Mouse (Mus musculus): ENCODE data around the gene Zfhx3.
A peak's percentile ranks its signal among the peaks of the same experiment; 100 is the strongest.

Gene Zfhx3

DNA sequence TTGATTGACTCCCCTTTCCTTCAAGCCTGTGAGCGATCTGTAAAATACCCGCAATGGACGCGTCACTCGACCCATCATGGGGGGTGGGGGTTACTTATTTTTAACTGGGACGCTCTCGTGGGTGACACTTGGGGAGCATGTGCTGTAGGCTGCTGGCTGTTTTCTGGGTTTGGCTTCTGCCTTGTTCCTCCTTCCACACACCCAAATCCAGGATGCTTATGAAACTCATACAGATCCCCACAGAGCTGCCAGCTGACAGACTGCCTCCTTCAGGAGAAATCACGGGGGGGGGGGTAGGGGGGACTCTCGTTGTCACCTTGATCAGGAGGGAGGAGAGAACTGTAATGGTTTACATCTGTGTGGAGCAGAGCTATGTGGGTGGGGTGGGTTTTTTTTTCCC is 966.6 kb downstream of the Zfhx3 start:
- no peak for DNase-seq

DNA sequence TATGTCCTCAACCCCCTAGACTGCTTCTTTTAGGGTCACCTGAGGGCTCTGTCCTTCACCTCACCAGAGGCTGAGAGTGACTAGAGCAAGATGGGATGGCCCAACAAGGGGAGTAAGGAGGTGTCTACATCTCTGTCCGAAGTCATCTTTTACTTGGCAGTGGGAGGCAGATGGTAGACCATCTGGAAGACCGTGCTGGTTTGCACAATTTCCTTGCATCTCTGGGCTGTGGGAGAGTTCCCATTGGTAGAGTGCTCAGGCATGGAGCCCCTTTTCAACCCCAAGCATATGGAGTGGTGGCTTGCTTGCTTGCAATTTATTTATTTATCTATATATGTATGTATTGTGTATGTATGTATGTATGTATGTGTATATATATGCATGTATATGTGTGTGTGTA is 967.0 kb downstream of the Zfhx3 start:
- no peak for DNase-seq

- no peak for DNase-seq
Measured at GRCm38 (mm10) chr8:108910843-108911242, 968.4 kb downstream of the Zfhx3 start.

DNA sequence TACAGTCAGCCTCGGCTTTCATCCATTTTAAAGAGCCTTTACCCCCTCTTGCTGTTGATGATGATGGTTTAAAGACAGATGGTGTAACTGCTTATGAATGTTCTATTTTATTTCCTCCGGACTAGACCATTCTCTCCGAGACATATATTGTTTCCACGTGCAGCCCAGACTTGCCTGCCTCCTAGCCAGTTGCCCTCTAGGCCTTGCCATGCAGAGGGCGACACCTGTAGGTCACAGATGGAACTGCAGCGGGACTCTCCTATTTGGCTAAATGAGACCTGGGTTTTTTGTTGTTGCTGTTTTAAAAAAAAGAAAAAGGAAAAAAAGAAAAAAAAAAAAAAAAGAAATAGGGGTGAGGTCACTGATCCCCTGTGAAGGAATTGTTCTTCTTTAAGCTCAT is 969.1 kb downstream of the Zfhx3 start:
- DNase-seq = peak; percentile 55

DNA sequence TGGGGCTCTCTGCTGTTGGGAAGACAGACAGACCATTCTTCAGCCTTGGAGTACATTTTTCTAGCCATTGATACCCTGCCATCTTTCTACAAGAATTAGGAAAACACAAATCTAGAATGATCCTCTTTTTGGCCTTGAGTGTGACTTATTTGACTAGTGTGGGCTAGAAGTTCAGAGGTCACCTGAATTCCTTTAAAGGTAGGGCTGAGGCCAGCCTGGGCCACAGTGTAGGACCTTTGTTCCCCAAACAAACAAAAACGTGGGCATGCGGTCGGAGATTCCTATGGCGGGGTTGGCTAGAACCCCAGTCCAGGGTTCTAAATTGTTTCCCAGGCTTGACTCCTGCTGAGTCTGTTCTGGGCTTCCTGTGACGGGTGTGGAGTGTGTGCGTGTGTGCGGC is 970.6 kb downstream of the Zfhx3 start:
- DNase-seq = no peak

GRCm38 (mm10) chr8:108915425-108915824 is 973.0 kb downstream of the Zfhx3 start:
- no peak for DNase-seq

GRCm38 (mm10) chr8:108915876-108916275 is 973.4 kb downstream of the Zfhx3 start:
- no peak for DNase-seq

- no peak for DNase-seq
Measured at GRCm38 (mm10) chr8:108920151-108920550, 977.7 kb downstream of the Zfhx3 start.

DNA sequence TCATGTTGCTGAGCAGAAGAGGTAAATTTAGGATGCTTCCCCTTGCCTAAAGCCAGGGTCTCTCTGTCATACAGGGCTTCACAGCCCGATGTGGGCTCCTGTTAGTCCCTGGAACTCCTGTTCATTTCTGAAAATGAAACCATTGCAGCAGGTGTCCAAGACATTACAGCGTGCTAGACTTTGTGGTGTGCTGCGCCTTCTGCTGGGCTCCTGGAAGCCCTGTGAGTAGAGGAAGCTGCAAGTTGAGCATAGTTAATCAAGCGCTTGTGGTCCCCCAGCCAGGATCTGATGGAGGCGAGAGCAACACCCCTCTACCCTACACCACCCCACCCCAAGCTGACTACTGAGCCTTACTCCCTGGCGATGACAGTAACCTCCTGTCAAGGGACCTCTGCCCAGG is 980.7 kb downstream of the Zfhx3 start:
- no peak for DNase-seq

DNA sequence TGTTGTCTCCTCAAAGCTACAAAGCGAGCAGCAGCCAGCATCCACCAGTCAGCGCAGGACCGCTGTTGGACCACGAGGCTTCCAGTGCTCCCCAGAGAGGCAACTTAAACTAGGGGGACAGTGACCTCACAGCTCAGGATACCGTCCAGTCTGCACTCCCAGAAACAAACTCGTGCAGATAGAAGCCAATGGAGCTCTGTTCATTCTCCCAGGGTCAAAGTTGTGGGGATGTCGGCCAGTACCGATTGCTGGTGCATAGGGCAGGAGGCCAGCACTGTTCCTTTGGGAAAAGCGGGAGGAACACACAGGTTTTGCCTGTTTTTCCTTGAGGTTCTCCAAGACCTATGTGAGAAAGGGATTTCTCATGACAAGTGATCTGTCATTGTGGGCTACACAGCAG is 982.1 kb downstream of the Zfhx3 start:
- DNase-seq = no peak

DNA sequence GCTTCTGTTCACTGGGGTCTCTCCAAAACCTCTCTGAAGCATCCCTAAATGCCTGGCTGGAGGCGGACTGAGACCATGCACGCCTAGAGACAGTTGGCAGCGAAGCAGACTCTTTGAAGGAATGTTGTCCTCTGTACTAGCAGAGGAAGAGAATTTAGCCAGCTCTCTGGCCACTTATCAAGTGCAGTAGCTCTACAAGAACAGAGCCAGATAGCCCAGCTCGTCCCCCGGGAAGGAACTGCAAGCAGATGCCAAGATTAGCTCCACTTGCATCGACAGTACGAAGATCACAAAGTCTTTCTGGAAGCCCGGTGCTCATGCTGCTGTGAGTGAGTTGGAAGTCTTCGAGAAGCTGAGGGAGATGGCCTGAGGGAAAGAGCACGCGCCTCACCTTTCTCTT is 983.7 kb downstream of the Zfhx3 start:
- no peak for DNase-seq

GRCm38 (mm10) chr8:108930635-108931034 is 988.2 kb downstream of the Zfhx3 start:
- DNase-seq = no peak

DNA sequence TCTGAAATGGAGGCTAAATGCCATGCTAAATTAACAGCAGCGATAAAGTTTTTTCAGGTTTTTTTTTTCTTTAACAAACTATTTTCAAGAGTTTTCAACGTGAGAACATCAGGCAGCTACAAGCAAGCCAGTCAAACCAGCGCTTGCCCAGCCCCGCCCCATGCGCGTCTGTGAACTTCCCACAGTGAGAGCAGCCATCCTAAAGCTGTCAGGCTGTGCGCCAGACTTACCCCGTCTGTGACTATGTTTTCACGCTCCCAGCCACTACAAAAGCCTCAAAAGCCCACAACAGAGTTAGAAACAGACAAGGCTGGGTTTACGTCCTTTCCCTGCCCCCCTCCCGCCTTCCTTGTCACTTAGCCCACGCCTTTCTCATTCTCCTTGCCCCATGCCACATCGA is 989.4 kb downstream of the Zfhx3 start:
- no peak for DNase-seq

DNA sequence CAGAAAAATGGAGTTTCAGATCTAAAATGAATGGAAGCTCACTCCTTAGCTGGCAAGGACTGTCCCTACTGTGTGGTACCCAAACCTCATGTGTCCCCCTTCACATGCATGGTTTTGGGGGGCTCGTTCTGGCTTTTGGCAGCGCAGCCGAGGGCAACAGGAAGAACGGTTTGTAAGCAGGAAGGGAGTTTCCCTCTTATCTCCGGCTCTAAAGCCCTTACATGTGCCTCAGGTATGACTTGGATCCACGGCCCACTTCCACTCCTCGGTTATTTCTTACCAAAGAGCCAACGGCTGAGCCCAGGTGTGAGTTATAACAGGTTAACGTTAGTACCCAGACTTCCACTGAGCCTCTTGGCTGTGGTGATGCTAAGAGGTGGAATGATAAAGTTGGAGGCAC is 990.3 kb downstream of the Zfhx3 start:
- DNase-seq = no peak

GRCm38 (mm10) chr8:108935834-108936694 is 993.6 kb downstream of the Zfhx3 start:
- DNase-seq = no peak

GRCm38 (mm10) chr8:108936695-108937448 is 994.4 kb downstream of the Zfhx3 start:
- no peak for DNase-seq

- DNase-seq = no peak
Measured at GRCm38 (mm10) chr8:108937904-108938455, 995.5 kb downstream of the Zfhx3 start.

DNA sequence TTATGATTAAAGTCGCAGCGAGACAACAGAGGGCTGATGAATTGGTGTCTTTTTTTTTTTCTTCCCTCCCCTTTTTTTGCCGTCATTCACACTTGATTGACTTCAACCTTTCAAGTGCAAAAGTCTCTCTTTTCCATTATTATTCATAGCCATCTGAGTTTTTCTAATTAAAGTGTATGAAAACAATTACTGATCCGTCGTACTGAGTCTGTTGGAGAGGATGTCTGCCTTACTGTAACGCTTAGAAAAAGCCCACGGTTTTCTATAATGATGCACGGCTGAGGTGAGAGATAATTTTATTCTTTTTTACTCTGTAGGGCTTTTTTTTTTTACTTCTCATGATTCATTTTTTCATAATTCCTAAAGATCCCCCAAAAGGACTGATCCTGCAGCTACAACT is 1000.2 kb downstream of the Zfhx3 start:
- DNase-seq = no peak

DNA sequence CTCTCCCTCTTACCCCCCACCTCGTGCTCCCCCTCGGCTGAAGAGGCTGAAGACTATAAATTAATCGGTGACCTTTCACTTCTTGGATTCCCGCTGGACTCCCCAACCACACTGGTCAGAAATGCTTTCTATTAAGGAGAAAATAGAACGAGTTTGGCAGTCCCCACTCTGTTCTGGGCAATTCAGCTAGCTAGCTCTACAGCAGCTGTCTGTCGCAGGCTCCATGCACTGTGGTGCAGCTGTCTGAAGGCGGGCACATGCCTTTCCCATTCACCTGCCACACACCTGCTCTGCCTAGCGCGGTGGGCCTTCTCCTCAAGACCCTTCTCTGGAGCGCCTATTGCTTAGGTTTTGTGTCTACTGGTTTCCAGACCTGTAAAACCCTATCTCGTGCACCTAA is 1000.7 kb downstream of the Zfhx3 start:
- no peak for DNase-seq

GRCm38 (mm10) chr8:108944312-108944711 is 1001.9 kb downstream of the Zfhx3 start:
- no peak for DNase-seq

DNA sequence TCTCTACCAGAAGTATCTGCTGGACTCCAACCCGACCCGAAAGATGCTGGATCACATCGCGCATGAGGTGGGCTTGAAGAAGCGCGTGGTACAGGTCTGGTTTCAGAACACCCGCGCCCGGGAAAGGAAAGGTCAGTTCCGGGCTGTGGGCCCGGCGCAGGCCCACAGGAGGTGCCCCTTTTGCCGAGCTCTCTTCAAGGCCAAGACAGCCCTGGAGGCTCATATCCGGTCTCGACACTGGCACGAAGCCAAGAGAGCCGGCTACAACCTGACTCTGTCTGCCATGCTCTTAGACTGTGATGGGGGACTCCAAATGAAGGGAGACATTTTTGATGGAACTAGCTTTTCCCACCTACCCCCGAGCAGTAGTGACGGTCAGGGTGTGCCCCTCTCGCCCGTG is 1007.9 kb downstream of the Zfhx3 start:
- no peak for DNase-seq

DNA sequence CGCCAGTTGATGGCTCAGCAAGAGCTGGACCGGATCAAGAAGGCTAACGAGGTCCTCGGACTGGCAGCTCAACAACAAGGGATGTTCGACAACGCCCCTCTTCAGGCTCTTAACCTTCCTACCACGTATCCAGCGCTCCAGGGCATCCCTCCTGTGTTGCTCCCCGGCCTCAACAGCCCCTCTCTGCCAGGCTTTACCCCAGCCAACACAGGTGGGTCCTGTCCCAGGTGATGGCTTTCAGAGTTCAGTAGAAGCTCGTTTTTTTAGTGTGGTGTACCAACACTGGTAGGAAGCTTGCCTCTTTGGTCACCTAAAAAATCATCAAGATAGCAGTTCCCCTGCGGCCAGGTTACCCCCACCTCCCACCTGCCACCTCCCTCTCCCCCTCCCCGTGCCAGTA is 1009.1 kb downstream of the Zfhx3 start:
- no peak for DNase-seq

DNA sequence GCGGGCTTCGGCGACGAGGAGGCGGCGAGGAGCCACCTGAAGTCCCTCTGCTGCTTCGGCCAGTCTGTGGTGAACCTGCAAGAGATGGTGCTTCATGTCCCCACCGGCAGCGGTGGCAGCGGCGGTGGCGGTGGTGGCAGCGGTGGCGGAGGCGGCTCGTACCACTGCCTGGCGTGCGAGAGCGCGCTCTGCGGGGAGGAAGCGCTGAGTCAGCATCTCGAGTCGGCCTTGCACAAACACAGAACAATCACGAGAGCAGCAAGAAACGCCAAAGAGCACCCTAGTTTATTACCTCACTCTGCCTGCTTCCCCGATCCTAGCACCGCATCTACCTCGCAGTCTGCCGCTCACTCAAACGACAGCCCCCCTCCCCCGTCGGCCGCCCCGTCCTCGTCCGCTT is 1014.0 kb downstream of the Zfhx3 start:
- no peak for DNase-seq

GRCm38 (mm10) chr8:108962516-108962915 is 1020.1 kb downstream of the Zfhx3 start:
- DNase-seq = no peak

Data from cerebellum, adult 11-12 months (tissue).